Mouse (Mus musculus) gastrocnemius, postnatal 36 days (tissue): ENCODE results near the gene Vps37c. TPM values are rescaled to one million over a fixed set of nuclear protein-coding genes. Genes with fewer than 3 reads are reported as not detected.

Experiments used
- DNase-seq, 2 experiments: peaks; one replicate each; pipeline ENCODE4 v3.0.0; 2022
- intact Hi-C: fragments of 180-260 bp; cut with DNase I; formaldehyde crosslinking; loops from one replicate; pipeline ENCODE4 v1.15.1; 2025
- total RNA-seq, 2 experiments: library from RNA; stranded (reverse); gene quantifications; 2 replicates each; pipeline ENCODE4 v1.2.3; 2021

Gene Vps37c
- total RNA-seq, 2 experiments from 2014 or later = 16.1 to 21.6 TPM

- intact Hi-C loops = no loop called here
- no peak for DNase-seq
Measured at GRCm38 (mm10) chr19:10761794-10762415, 73.4 kb downstream of the Vps37c start.

DNA sequence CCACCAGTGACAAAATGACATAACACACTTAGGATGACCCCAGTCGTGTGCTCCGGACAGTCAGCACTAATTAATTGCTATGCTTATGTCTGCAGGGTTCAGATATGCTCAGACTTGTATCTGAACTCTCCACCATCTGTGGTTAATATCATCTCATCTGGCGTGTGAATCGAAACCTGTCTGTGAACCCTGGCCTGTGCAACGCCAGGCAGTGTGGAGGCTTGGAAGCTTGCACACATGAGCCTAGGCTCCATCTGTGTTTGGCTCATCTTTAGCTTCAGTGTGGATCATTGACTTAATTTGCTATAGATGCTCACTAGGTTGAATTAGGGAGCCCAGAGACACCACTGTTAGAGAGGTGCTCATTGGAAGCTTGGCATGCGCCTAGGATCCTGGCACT lies 73.9 kb downstream of the Vps37c start:
- DNase-seq = no peak

DNA sequence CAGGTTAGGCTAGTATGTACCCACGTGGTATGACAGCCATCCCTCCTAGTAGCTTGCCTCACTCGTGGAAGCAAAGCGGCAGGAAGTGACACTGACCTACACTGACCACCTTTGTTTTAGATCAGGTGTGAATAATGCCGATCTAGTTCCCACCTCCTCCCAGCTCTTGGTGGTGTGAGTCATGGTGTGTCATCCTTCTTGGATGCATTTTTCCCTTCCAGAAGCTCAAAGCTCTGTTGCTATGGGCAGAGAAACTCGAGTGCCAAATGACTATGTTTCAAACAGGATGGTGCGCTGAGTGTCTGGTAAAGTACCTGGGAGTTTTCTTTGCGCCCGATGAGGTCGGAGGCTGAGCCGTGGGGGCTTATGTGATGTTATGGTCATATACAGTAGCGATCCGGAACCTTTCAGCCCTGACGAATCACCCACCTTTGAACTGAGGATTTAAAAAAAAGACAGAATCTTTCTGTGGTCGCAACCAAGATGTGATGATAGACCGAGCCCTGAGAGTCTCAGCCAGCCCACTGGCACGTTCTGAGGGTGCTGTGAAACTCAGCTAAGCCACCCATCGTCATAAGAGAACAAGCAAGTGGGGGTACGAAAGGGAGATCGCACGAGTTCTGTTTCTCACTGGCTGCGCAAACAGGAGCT lies 75.0 kb downstream of the Vps37c start:
- DNase-seq = no peak
- intact Hi-C loops = no loop called here

More for the DNA sequence above, 73.9 kb downstream of the Vps37c start:
- intact Hi-C loops = no loop called here

Other genes with a start within 250 kb of the Vps37c start
- under 1 TPM; 0.23 to 0.27 TPM for gene Lrrc10b, start 231.3 kb upstream of the Vps37c start, total RNA-seq
- gene Ppp1r32, start 205.8 kb upstream of the Vps37c start, total RNA-seq = under 1 TPM; 0.46 to 0.49 TPM
- 10 to 100 TPM; 15.7 to 19.1 TPM for gene Cpsf7, start 163.5 kb upstream of the Vps37c start, total RNA-seq
- gene Sdhaf2, start 162.6 kb upstream of the Vps37c start, total RNA-seq = 10 to 100 TPM; 49.3 to 49.6 TPM
- gene Tmem216, start 132.5 kb upstream of the Vps37c start, total RNA-seq = 1 to 10 TPM; 1.8 to 2.7 TPM
- gene Cyb561a3, start 111.6 kb upstream of the Vps37c start, total RNA-seq = 1 to 10 TPM; 5.4 to 5.8 TPM
- under 1 TPM; 0.71 to 0.94 TPM for gene Tmem138, start 111.4 kb upstream of the Vps37c start, total RNA-seq
- gene Ddb1, start 83.4 kb upstream of the Vps37c start, total RNA-seq = 100 to 1,000 TPM; 111 to 120 TPM
- gene Tkfc, start 83.1 kb upstream of the Vps37c start, total RNA-seq = 1 to 10 TPM; 2.4 to 4.0 TPM
- not detected for gene Vwce, start 54.5 kb upstream of the Vps37c start, total RNA-seq
- not detected for gene Pga5, start 10.7 kb upstream of the Vps37c start, total RNA-seq
- under 1 TPM in 1 of 2 experiments, not detected in 1; 0.59 TPM for gene Cd5, start 50.3 kb downstream of the Vps37c start, total RNA-seq
- under 1 TPM in 1 of 2 experiments, not detected in 1; 0.87 TPM for gene Cd6, start 141.3 kb downstream of the Vps37c start, total RNA-seq
- gene Slc15a3, start 151.0 kb downstream of the Vps37c start, total RNA-seq = under 1 TPM; 0.42 to 0.43 TPM
- 1 to 10 TPM; 5.3 to 6.0 TPM for gene Tmem132a, start 181.2 kb downstream of the Vps37c start, total RNA-seq
- 100 to 1,000 TPM; 218 to 234 TPM for gene Tmem109, start 193.3 kb downstream of the Vps37c start, total RNA-seq
- 100 to 1,000 TPM; 140 to 166 TPM for gene Prpf19, start 206.5 kb downstream of the Vps37c start, total RNA-seq
- gene Zp1, start 231.9 kb downstream of the Vps37c start, total RNA-seq = not detected
- gene Ptgdr2, start 248.4 kb downstream of the Vps37c start, total RNA-seq = not detected